Mouse (Mus musculus) midbrain, embryonic 11.5 days (tissue): ENCODE results near the gene Bach2. TPM values are rescaled to one million over a fixed set of nuclear protein-coding genes. Genes with fewer than 3 reads are reported as not detected.

ENCODE experiments used
- ATAC-seq: fragments of 200-750 bp; cut with Nextera tagmentation; 2 replicates; pipeline ENCODE4 v1.8.0; 2017; ENCODE audit warnings: moderate TSS enrichment, moderate library complexity; ENCODE audit not compliant: low FRiP score
- DNase-seq: peaks from one replicate; pipeline ENCODE4 v3.0.0; 2015; ENCODE audit warnings: low spot score; ENCODE audit errors: missing footprints
- H3K27ac ChIP-seq: fragments of 300-500 bp; sonication (generic); 2 replicates; pipeline ENCODE4 v1.5.1; 2014; ENCODE audit warnings: low read depth, low read length
- H3K27me3 ChIP-seq: fragments of 300-500 bp; sonication (generic); 2 replicates; pipeline ENCODE4 v1.6.1; 2014; ENCODE audit warnings: mild to moderate bottlenecking, low read length, moderate library complexity, mixed read lengths; ENCODE audit not compliant: control insufficient read depth, insufficient read depth
- H3K36me3 ChIP-seq: fragments of 300-500 bp; sonication (generic); 2 replicates; pipeline ENCODE4 v1.6.1; 2014; ENCODE audit warnings: mild to moderate bottlenecking, low read length, moderate library complexity, mixed read lengths; ENCODE audit not compliant: control insufficient read depth, insufficient read depth
- H3K4me1 ChIP-seq: fragments of 300-500 bp; sonication (generic); 2 replicates; pipeline ENCODE4 v1.6.1; 2014; ENCODE audit warnings: low read length; ENCODE audit not compliant: control insufficient read depth, insufficient read depth
- H3K4me2 ChIP-seq: fragments of 300-500 bp; sonication (generic); 2 replicates; pipeline ENCODE4 v1.6.1; 2014; ENCODE audit warnings: mild to moderate bottlenecking, moderate library complexity
- H3K4me3 ChIP-seq: fragments of 300-500 bp; sonication (generic); 2 replicates; pipeline ENCODE4 v1.5.1; 2014; ENCODE audit warnings: low read depth, low read length
- H3K9ac ChIP-seq: fragments of 300-500 bp; sonication (generic); 2 replicates; pipeline ENCODE4 v1.6.1; 2014; ENCODE audit warnings: low read length
- H3K9me3 ChIP-seq: fragments of 300-500 bp; sonication (generic); 2 replicates; pipeline ENCODE4 v1.6.1; 2016; ENCODE audit warnings: low read length; ENCODE audit not compliant: control insufficient read depth
- WGBS: fragments of 180-500 bp; shearing (Covaris S2); extraction: QIAGEN DNeasy Blood & Tissue Kit; methylation state at CpG from one replicate; pipeline ENCODE4 v1.1.7; 2014; 5-methylcytosine and 5-hydroxymethylcytosine counted together
- polyA plus RNA-seq: library from polyadenylated mRNA; unstranded; fragments of >200 nt; fragmentation: Nextera tagmentation; extraction: Ambion mirVana; gene quantifications from 2 replicates; pipeline ENCODE4 v1.2.1, GENCODE M21; 2014

Bach2 gene
- polyA plus RNA-seq, 1 experiment from 2014 or later: 13.2 TPM

DNA sequence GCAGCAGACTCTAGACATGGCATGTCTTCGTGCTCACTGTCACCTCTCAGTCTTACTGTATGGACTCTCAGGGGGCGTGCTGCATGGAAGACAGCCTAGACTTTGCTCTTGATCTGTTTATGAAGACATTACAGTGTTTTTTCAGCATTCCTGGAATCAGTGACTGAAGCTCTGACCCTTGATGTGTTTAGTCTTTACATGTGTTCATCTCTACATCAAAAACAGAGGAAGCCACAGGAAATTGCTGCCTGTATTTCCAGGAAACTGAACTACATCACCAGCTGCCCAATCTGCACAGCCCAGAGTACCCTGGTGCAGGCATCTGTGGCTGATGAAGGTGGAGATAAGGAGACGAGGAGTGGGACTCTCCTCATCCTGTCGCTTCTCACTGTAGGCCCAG lies 52.8 kb downstream of the Bach2 start:
- Histone ChIP-seq H3K4me3 (no peak overlapping the region), H3K9me3 (no peaks in the 10 kb centered on the region), H3K9ac (no peak overlapping the region), H3K27me3 (no peaks in the 10 kb centered on the region), H3K36me3 (no peaks in the 10 kb centered on the region), H3K4me1 (peaks cover 16% of the 10 kb centered on the region; the same call in 1 of the 2 replicates), H3K4me2 (no peak overlapping the region), H3K27ac (no peak overlapping the region)
- ATAC-seq: no peak
- DNase-seq: no peak
- WGBS: 79% methylated on average over 4 of the region's 4 CpGs

DNA sequence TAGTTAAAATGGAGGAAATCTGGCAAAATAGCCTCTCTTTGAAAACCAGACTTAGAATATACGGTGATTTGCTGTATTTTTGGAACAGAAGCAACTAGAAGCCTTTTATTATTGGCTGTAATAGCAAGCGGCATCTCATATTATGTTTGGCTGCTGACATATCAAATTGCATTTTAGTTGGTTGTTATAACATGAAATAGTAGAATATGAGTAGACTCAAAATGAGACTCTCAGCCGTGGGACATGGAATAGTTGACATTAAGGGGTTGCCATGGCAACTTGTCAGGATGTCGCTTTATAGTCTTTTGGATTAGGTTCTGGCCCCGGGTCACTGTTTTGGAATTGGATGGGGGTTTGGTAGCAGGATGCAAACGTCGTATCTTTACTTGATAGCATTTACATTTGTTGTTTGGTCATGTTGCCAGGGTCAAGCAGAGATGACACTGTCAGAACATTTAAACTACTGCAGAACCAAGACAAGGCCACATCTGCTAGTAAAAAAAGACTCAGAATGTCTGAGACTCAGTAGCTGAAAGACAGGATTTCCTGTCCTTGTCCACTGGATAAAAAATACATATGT lies 55.2 kb downstream of the Bach2 start:
- no peaks in the 10 kb centered on the region for H3K27me3 ChIP-seq
- H3K9ac ChIP-seq: no peak overlapping the region
- H3K27ac ChIP-seq: no peak overlapping the region
- no peak for ATAC-seq
- no peak for DNase-seq
- H3K4me1 ChIP-seq: peaks cover 25% of the 10 kb centered on the region
- H3K9me3 ChIP-seq: no peaks in the 10 kb centered on the region
- H3K4me3 ChIP-seq: no peak overlapping the region
- H3K36me3 ChIP-seq: no peaks in the 10 kb centered on the region
- WGBS: 38% methylated on average over 7 of the region's 7 CpGs
- no peak overlapping the region for H3K4me2 ChIP-seq

DNA sequence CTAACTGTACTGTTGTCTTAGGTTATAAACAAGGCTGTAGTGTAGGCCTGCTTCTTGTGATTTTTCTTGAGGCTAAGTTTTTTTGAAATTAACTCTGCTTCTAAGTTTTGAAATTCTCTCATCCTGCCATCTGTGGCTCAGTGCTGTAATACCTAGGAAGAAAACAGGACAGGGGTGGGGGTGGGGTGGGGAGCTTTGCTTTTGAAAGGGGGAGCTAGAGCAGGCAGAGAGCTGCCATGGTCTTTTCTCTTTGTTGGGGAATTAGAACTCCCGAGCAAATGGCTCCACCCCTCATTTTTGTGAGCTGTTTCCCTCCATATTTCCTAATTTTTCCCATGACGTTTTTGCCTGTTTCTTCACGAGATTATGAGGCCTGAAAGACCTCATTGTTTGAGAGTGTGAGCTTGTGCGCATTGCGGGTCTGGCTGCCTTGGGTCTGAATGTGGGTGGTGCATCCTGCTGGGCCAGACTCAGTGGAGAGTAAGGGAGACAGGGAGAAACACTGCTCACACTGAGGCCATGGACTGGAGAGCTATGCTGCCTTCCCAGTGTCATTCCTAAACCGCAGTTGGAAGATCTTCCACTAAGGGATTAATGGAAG lies 58.6 kb downstream of the Bach2 start:
- WGBS: 9% methylated on average over 6 of the region's 6 CpGs
- no peak overlapping the region for H3K4me2 ChIP-seq
- H3K9ac ChIP-seq: peak overlapping the region; percentile 14; the same call in 1 of the 2 replicates
- H3K36me3 ChIP-seq: no peaks in the 10 kb centered on the region
- DNase-seq: no peak
- H3K4me3 ChIP-seq: no peak overlapping the region
- H3K27ac ChIP-seq: no peak overlapping the region
- ATAC-seq: peak; percentile 84
- no peaks in the 10 kb centered on the region for H3K27me3 ChIP-seq
- H3K9me3 ChIP-seq: no peaks in the 10 kb centered on the region
- peaks cover 26% of the 10 kb centered on the region for H3K4me1 ChIP-seq

DNA sequence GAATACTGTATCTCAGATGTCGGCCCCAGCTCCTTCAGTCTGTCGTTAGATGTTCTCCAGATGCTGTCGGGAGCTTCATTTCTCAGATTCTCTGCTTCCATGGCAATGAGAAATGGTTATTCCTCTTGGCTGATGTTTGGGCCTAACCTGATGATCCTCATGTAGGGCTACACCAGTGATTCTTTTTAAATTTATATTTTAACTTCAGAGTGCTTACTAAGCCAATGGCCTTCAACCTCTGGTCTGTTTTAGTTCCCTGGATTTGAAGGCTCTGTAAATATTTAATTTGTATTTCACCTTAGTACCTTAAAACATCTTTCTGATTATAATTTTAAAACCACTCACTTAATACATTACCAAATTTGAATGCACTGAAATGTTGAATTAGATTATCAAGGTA lies 60.6 kb downstream of the Bach2 start:
- 96% methylated on average over 3 of the region's 3 CpGs for WGBS
- Histone ChIP-seq H3K27ac (no peak overlapping the region), H3K9ac (no peak overlapping the region), H3K9me3 (no peaks in the 10 kb centered on the region), H3K4me3 (no peak overlapping the region), H3K36me3 (no peaks in the 10 kb centered on the region), H3K27me3 (no peaks in the 10 kb centered on the region), H3K4me1 (peaks cover 39% of the 10 kb centered on the region), H3K4me2 (no peak overlapping the region)
- no peak for DNase-seq
- no peak for ATAC-seq

DNA sequence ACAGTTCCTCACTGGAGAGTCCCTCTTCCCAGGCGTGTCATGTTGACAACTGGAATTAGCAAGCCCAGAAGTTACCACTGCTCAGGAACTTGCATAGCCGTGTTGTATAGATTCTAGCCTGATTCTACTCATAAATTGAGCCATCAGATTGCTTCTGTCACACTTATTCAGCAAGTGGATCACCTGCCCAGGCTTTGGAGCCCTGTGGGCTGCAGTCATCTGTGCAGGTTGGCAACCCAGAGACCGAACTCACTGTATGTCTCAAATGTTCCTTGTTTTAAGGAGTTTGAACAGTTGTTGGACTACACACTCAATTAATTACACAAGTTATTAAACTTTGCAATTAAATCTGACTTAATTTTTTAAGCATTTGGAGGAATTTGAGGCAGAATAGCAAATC lies 61.4 kb downstream of the Bach2 start:
- no peaks in the 10 kb centered on the region for H3K27me3 ChIP-seq
- no peak for ATAC-seq
- H3K4me2 ChIP-seq: no peak overlapping the region
- H3K36me3 ChIP-seq: no peaks in the 10 kb centered on the region
- H3K9me3 ChIP-seq: no peaks in the 10 kb centered on the region
- H3K27ac ChIP-seq: no peak overlapping the region
- H3K4me1 ChIP-seq: peaks cover 44% of the 10 kb centered on the region
- WGBS: 78% methylated on average over 3 of the region's 3 CpGs
- H3K9ac ChIP-seq: no peak overlapping the region
- no peak for DNase-seq
- H3K4me3 ChIP-seq: no peak overlapping the region

DNA sequence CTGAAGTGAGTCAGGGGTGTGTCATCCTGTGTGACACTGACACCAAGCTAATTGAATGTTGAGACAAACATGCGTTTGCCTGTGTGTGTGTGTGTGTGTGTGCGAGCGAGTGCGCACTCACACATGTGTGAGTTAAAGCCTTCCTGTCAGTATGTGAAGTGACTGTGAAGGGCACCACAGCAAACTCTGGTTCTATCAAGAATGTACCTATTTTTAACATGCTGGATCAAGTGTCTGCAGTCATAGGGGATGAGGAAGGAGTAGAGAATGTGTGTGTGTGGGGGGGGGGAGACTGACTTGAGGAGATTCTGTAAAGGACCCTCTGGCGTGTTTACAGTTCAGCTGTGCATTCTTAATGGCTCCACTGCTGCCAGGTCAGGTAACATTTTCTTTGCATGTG lies 64.1 kb downstream of the Bach2 start:
- H3K4me3 ChIP-seq: no peak overlapping the region

DNA sequence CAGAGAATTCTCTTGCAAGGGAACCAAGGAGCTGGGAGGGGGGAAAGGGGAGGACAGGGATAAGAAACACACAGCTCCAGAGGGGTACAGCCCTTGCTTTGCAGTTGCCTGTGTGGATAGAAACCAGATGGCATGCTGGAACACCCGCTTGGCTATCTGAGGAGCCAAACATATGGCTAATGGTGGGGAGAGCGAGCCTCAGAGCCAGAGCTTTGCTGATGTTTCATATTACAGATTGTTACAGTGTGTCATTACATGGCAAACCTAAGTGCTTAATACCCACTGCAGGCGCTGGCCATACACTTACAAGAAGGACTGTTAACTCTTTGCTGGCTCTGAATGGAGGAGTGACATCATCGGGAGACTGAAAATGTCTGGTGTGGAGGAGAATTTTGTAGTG lies 64.5 kb downstream of the Bach2 start:
- Histone ChIP-seq H3K27me3 (no peaks in the 10 kb centered on the region), H3K36me3 (no peaks in the 10 kb centered on the region), H3K4me2 (peak overlapping the region; percentile 31), H3K4me1 (peaks cover 45% of the 10 kb centered on the region), H3K4me3 (no peak overlapping the region), H3K9ac (peak overlapping the region; percentile 40; the same call in 1 of the 2 replicates), H3K9me3 (no peaks in the 10 kb centered on the region), H3K27ac (peak overlapping the region; percentile 37)
- 21% methylated on average over 4 of the region's 4 CpGs for WGBS
- DNase-seq (peak; percentile 91), ATAC-seq (peak; percentile 25)

More for the DNA sequence above, 64.1 kb downstream of the Bach2 start:
- Histone ChIP-seq H3K4me1 (peaks cover 45% of the 10 kb centered on the region), H3K27me3 (no peaks in the 10 kb centered on the region), H3K36me3 (no peaks in the 10 kb centered on the region), H3K27ac (peak overlapping the region; percentile 37), H3K9ac (peak overlapping the region; percentile 40; the same call in 1 of the 2 replicates), H3K9me3 (no peaks in the 10 kb centered on the region), H3K4me2 (no peak overlapping the region)
- 69% methylated on average over 5 of the region's 5 CpGs for WGBS
- ATAC-seq: peak; percentile 30; the same call in 1 of the 2 replicates
- no peak for DNase-seq

DNA sequence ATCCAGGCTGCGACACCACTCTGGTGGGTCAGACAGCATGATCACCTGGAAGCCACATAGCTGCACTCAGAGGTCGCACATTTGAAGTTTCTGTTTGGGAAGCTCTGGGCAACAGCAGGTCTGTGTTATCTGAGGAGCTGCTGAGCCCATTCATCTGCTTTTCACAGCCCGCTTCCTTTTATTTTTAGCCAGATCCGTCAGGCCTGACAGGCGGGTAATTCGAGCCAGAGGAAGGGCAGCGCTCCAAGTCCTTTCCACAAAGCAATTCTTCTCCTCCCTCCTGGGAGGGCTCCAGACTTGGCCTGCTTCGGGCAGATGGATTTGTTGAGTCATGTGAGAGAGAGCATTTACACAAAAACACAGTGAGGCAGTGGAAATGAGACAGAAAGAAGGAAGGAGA lies 65.1 kb downstream of the Bach2 start:
- Histone ChIP-seq H3K4me2 (peak overlapping the region; percentile 31; the same call in 1 of the 2 replicates), H3K27me3 (no peaks in the 10 kb centered on the region), H3K9ac (peak overlapping the region; percentile 24; the same call in 1 of the 2 replicates), H3K36me3 (no peaks in the 10 kb centered on the region), H3K9me3 (no peaks in the 10 kb centered on the region), H3K4me3 (no peak overlapping the region), H3K4me1 (peaks cover 45% of the 10 kb centered on the region), H3K27ac (peak overlapping the region; percentile 37)
- ATAC-seq (peak; percentile 88), DNase-seq (peak; percentile 93)
- WGBS: under 1% methylated on average over 8 of the region's 8 CpGs

DNA sequence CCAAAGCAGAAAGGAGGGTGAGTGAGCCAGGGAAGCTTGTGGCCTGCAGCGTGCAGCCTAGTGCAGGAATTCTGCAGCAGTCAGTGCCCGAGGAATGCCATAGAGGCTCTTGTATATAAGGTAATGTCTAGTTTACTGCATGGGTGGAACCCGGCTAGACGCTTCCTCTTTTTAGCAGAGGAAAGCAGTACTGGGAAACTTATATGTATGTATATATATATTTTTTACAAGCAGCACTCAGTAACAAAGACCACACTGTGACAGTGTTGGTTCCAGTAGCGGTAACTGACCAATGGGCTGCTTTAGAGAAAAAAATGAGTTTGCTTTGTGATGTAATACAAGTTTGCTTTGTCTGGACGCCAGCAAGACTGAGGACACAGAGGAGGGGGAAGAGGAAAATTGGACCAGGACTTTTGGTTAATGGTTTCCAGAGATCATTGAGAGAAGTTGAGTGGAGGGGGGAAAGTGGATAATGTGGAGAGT lies 65.7 kb downstream of the Bach2 start:
- no peak overlapping the region for H3K4me2 ChIP-seq
- H3K27ac ChIP-seq: peak overlapping the region; percentile 37
- H3K9ac ChIP-seq: 0 out of 2 replicates have a peak overlapping the region, but pooled peaks have one; percentile 22
- ATAC-seq (peak; percentile 50; the same call in 1 of the 2 replicates), DNase-seq (peak; percentile 93)
- H3K4me1 ChIP-seq: peaks cover 45% of the 10 kb centered on the region
- H3K27me3 ChIP-seq: no peaks in the 10 kb centered on the region
- 32% methylated on average over 6 of the region's 6 CpGs for WGBS
- H3K9me3 ChIP-seq: no peaks in the 10 kb centered on the region
- no peak overlapping the region for H3K4me3 ChIP-seq
- no peaks in the 10 kb centered on the region for H3K36me3 ChIP-seq
